In genomic region chr6:103510392-103511289, GRCm38 (mm10) we compare ENCODE assay signal across 8 mouse cellular contexts. TPM values are rescaled to one million over a fixed set of nuclear protein-coding genes. Genes with fewer than 3 reads are reported as not detected.
DNase-seq lines count a peak whose midpoint lies in the region; ATAC-seq and TF ChIP-seq lines count a peak whose summit lies in the region.

TSS of gene Chl1 (plus strand) at chr6:103510586.

- H3K9ac ChIP-seq in hindbrain, embryonic 12.5 days: peak within 1 kb of the TSS; percentile 73
- peak within 1 kb of the TSS; percentile 68 for H3K9ac ChIP-seq in midbrain, embryonic 15.5 days

- no peaks in the 10 kb centered on the region; the same call in 1 of the 2 replicates for H3K27me3 ChIP-seq in thymus, adult 2 months (ENCODE audit: control insufficient read depth, insufficient read depth, low read length)
- peaks cover 16% of the 10 kb centered on the region for H3K27me3 ChIP-seq in hindbrain, embryonic 12.5 days
- H3K27me3 ChIP-seq in midbrain, embryonic 15.5 days (replicated peaks): 0 out of 2 replicates have a peak, but pooled peaks cover 2% of the 10 kb centered on the region

- TF ChIP-seq CTCF in thymus, adult 2 months (IDR thresholded peaks at IDR 0.05; ENCODE audit: borderline replicate concordance, control insufficient read depth, extremely low read depth, insufficient read depth, low read length, poor library complexity): no peak
- no peak for TF ChIP-seq CTCF in cortical plate, adult 2 months (IDR thresholded peaks at IDR 0.05; ENCODE audit: extremely low read depth, insufficient read depth, low read length)

- no peak within 1 kb of the TSS for H3K27ac ChIP-seq in thymus, adult 2 months (ENCODE audit: control insufficient read depth, insufficient read depth, low read length)
- H3K27ac ChIP-seq in cortical plate, adult 2 months (ENCODE audit: insufficient read depth, low read length): peak within 1 kb of the TSS; percentile 77
- H3K27ac ChIP-seq in hindbrain, embryonic 12.5 days: peak within 1 kb of the TSS; percentile 87
- peak within 1 kb of the TSS; percentile 95 for H3K27ac ChIP-seq in midbrain, embryonic 15.5 days

- H3K4me2 ChIP-seq in hindbrain, embryonic 12.5 days (replicated peaks): peak within 1 kb of the TSS; percentile 65
- peak within 1 kb of the TSS; percentile 71 for H3K4me2 ChIP-seq in midbrain, embryonic 15.5 days

- DNase-seq in thymus, adult 2 months: no peak
- no peak for DNase-seq in thymus, postnatal 0 days (ENCODE audit: low spot score)
- peak in 1 of 2 experiments; percentile 45 for DNase-seq in layer of hippocampus, postnatal 36 days
- DNase-seq in spleen, adult 12 weeks (ENCODE audit: low spot score): no peak

- no peak for TF ChIP-seq POLR2A in thymus, adult 2 months (IDR thresholded peaks at IDR 0.05; ENCODE audit: control insufficient read depth, extremely low read depth, insufficient read depth, low read length, poor library complexity)
- TF ChIP-seq POLR2A in cortical plate, adult 2 months (IDR thresholded peaks at IDR 0.05; ENCODE audit: extremely low read depth, insufficient read depth, low read length): peak; percentile 26; the same call in 1 of the 2 replicates

- H3K4me3 ChIP-seq in thymus, adult 2 months (ENCODE audit: control insufficient read depth, insufficient read depth, low read length): peak within 1 kb of the TSS; percentile 24
- H3K4me3 ChIP-seq in cortical plate, adult 2 months (ENCODE audit: insufficient read depth, low read length): peak within 1 kb of the TSS; percentile 73
- H3K4me3 ChIP-seq in hindbrain, embryonic 12.5 days: peak within 1 kb of the TSS; percentile 48
- H3K4me3 ChIP-seq in midbrain, embryonic 15.5 days: peak within 1 kb of the TSS; percentile 60

- 6% methylated on average over 25 of the region's 25 CpGs for WGBS in thymus, adult 2 months
- whole genome bisulfite sequencing in hindbrain, embryonic 12.5 days: 2% methylated on average over 25 of the region's 25 CpGs
- 3% methylated on average over 25 of the region's 25 CpGs for WGBS in midbrain, embryonic 15.5 days

- H3K9me3 ChIP-seq in hindbrain, embryonic 12.5 days (replicated peaks): no peaks in the 10 kb centered on the region
- H3K9me3 ChIP-seq in midbrain, embryonic 15.5 days: no peaks in the 10 kb centered on the region

- ATAC-seq in hindbrain, embryonic 12.5 days (ENCODE audit: low FRiP score): peak; percentile 24; the same call in 1 of the 2 replicates
- ATAC-seq in midbrain, embryonic 15.5 days (replicated peaks): peak; percentile 46
- no peak for ATAC-seq in erythroblast, adult 5-6 weeks (replicated peaks; ENCODE audit: low FRiP score, poor library complexity, severe bottlenecking)

- peaks cover 18% of the 10 kb centered on the region for H3K4me1 ChIP-seq in thymus, adult 2 months (replicated peaks; ENCODE audit: control insufficient read depth, insufficient read depth, low read length)
- H3K4me1 ChIP-seq in cortical plate, adult 2 months (ENCODE audit: control insufficient read depth, insufficient read depth, low read length): no peaks in the 10 kb centered on the region; the same call in 1 of the 2 replicates
- peaks cover 13% of the 10 kb centered on the region for H3K4me1 ChIP-seq in hindbrain, embryonic 12.5 days
- peaks cover 20% of the 10 kb centered on the region for H3K4me1 ChIP-seq in midbrain, embryonic 15.5 days

- no peaks in the 10 kb centered on the region for H3K36me3 ChIP-seq in thymus, adult 2 months (ENCODE audit: control insufficient read depth, insufficient read depth, low read length)
- no peaks in the 10 kb centered on the region for H3K36me3 ChIP-seq in hindbrain, embryonic 12.5 days
- H3K36me3 ChIP-seq in midbrain, embryonic 15.5 days (replicated peaks): no peaks in the 10 kb centered on the region

RNA-seq across cellular contexts. Expression of gene Chl1, which starts in this region (rescaled TPM):
- 0.63 and 0.82 TPM in 2 replicates for polyA plus RNA-seq in thymus, adult 2 months (2012; rRNA removed)
- polyA plus RNA-seq in thymus, postnatal 0 days (2015; fragmentation: Nextera tagmentation; extraction: Ambion mirVana): 2.3 and 2.7 TPM in 2 replicates
- polyA plus RNA-seq in cortical plate, adult 2 months (2012; rRNA removed): 34.7 and 38.8 TPM in 2 replicates
- polyA plus RNA-seq in hindbrain, embryonic 12.5 days (2016; fragmentation: Nextera tagmentation; extraction: Ambion mirVana): 46.5 and 52.1 TPM in 2 replicates
- 100 to 1,000 TPM; 170 to 181 TPM for total RNA-seq in layer of hippocampus, postnatal 36 days (2021)
- 141 and 166 TPM in 2 replicates for polyA plus RNA-seq in midbrain, embryonic 15.5 days (2015; fragmentation: Nextera tagmentation; extraction: Ambion mirVana)
- not detected in 2 replicates for total RNA-seq in erythroblast, adult 5-6 weeks (2015; ENCODE audit: low replicate concordance)
- total RNA-seq in erythroblast, adult 5-6 weeks (2017; ENCODE audit: low replicate concordance): not detected in 2 replicates

Comparison
In these comparisons a context has a peak if more than half of its experiments do, and no peak if none do; other contexts are left out.
1. RNA of gene Chl1 (total RNA-seq): 170 to 181 TPM in layer of hippocampus, postnatal 36 days; not detected in erythroblast, adult 5-6 weeks; every median in the first group is over 100 times any median in the second.
2. Peak in every context shown above with its lines, with median percentiles within 50 percentile points of each other: H3K4me3 ChIP-seq.